Mouse (Mus musculus) forebrain, postnatal 0 days (tissue): ENCODE results near the gene Gfpt2. TPM values are rescaled to one million over a fixed set of nuclear protein-coding genes. Genes with fewer than 3 reads are reported as not detected.

ENCODE experiments used
- ATAC-seq: fragments of 200-750 bp; cut with Nextera tagmentation; 2 replicates; pipeline ENCODE4 v1.8.0; 2017; ENCODE audit warnings: mild to moderate bottlenecking, moderate library complexity
- DNase-seq: peaks from one replicate; pipeline ENCODE4 v3.0.0-alpha.2; 2015
- H3K27ac ChIP-seq: fragments of 300-500 bp; sonication (generic); 2 replicates; pipeline ENCODE4 v1.5.1; 2014; ENCODE audit warnings: low read depth, mild to moderate bottlenecking, antibody characterized with exemption, low read length, moderate library complexity, mixed read lengths
- H3K27me3 ChIP-seq: fragments of 300-500 bp; sonication (generic); 2 replicates; pipeline ENCODE4 v1.6.1; 2014; ENCODE audit warnings: mild to moderate bottlenecking, low read length, mixed read lengths; ENCODE audit not compliant: insufficient read depth
- H3K36me3 ChIP-seq: fragments of 300-500 bp; sonication (generic); 2 replicates; pipeline ENCODE4 v1.6.1; 2014; ENCODE audit warnings: mild to moderate bottlenecking, moderate library complexity; ENCODE audit not compliant: insufficient read depth
- H3K4me1 ChIP-seq: fragments of 300-500 bp; sonication (generic); 2 replicates; pipeline ENCODE4 v1.6.1; 2014; ENCODE audit warnings: antibody characterized with exemption; ENCODE audit not compliant: insufficient read depth
- H3K4me2 ChIP-seq: fragments of 300-500 bp; sonication (generic); 2 replicates; pipeline ENCODE4 v1.6.1; 2014; ENCODE audit warnings: low read depth, mild to moderate bottlenecking, moderate library complexity
- H3K4me3 ChIP-seq: fragments of 300-500 bp; sonication (generic); 2 replicates; pipeline ENCODE4 v1.5.1; 2014; ENCODE audit warnings: low read depth, low read length, mixed read lengths
- H3K9ac ChIP-seq: fragments of 300-500 bp; sonication (generic); 2 replicates; pipeline ENCODE4 v1.6.1; 2014; ENCODE audit warnings: mild to moderate bottlenecking
- H3K9me3 ChIP-seq: fragments of 300-500 bp; sonication (generic); 2 replicates; pipeline ENCODE4 v1.6.1; 2016; ENCODE audit warnings: low read length
- CTCF ChIP-seq: sonication (generic); IDR thresholded peaks from 2 replicates; pipeline ENCODE4 v1.5.1; 2016; ENCODE audit warnings: antibody characterized with exemption, control low read depth, low read depth
- WGBS: fragments of 180-500 bp; shearing (Covaris S2); extraction: QIAGEN DNeasy Blood & Tissue Kit; methylation state at CpG from one replicate; pipeline ENCODE4 v1.1.7; 2014; 5-methylcytosine and 5-hydroxymethylcytosine counted together
- polyA plus RNA-seq: library from polyadenylated mRNA; unstranded; fragments of >200 nt; fragmentation: Nextera tagmentation; extraction: Ambion mirVana; gene quantifications from 2 replicates; pipeline ENCODE4 v1.2.1, GENCODE M21; 2015
- total RNA-seq: library from RNA; depleted of rRNA; stranded (reverse); fragments of >200 nt; gene quantifications from 2 replicates; pipeline ENCODE4 v1.2.3, GENCODE M21; 2014

Gene Gfpt2
- total and polyA plus RNA-seq, 2 experiments from 2014 or later = 5.5 to 7.4 TPM

DNA sequence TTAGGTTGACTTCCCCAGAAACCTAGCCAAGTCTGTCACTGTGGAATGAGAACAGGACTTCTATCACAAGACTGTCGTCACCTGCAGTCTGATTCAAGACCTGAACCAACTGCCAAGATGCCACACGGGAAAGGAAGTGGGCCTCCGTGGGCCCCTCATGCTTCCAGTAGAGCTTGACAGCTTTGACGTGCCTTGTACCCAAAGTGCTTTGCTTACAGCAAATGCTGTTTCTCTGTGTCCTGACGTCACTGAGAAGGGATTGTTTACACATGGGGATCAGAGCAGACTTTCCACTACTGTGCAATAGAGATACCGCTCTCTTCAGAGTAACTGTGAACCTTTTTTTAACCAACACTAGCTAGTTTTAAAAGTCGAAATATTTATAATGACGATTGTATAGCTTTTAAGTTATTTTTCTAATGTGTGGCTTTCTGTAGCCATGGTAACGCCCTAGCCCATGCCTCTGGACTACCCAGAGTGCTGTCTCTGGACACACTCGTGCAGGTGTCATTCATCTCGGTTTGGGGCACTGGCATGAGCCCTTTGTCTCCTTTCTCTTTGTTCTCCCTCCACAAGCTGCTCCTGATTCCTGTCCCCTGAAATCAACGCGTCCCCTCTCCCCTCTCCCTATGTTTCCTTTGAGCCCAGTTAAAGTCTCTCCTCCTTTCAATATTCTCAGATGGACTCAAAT, 43.9 kb downstream of the Gfpt2 start:
- WGBS = 36% methylated on average over 13 of the region's 13 CpGs
- Histone ChIP-seq H3K4me3 (no peak overlapping the region), H3K27me3 (no peaks in the 10 kb centered on the region), H3K27ac (no peak overlapping the region), H3K9ac (no peak overlapping the region), H3K4me1 (no peaks in the 10 kb centered on the region), H3K9me3 (no peaks in the 10 kb centered on the region), H3K4me2 (no peak overlapping the region), H3K36me3 (peaks cover 27% of the 10 kb centered on the region)
- DNase-seq (no peak), ATAC-seq (peak; percentile 38; the same call in 1 of the 2 replicates)
- no peak for TF ChIP-seq CTCF

DNA sequence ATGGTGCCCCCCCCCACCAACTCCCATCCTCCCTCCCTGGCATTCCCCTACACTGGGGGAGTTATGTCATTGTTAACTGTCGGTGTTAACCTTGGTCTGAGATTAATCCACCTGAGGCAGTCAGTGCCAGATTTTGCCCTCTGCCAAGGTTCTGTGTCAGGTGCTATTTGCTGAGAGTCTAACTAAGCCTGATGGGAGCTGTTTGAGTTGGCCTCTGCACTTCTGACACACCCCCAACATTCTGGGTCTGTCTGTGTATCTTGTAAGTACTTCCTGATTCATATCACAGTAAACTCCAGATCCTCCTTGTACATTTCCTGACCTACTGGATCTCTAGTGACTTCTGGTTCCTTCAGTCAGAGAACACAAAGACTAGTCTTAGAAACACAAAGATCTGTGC, 46.7 kb downstream of the Gfpt2 start:
- no peaks in the 10 kb centered on the region for H3K9me3 ChIP-seq
- peaks cover 2% of the 10 kb centered on the region; the same call in 1 of the 2 replicates for H3K4me1 ChIP-seq
- no peak overlapping the region for H3K4me2 ChIP-seq
- ATAC-seq = no peak
- H3K4me3 ChIP-seq = no peak overlapping the region
- H3K27me3 ChIP-seq = no peaks in the 10 kb centered on the region
- H3K9ac ChIP-seq = no peak overlapping the region
- TF ChIP-seq CTCF = no peak
- DNase-seq = no peak
- WGBS = 52% methylated on average over 1 of the region's 1 CpGs
- peaks cover 9% of the 10 kb centered on the region; the same call in 1 of the 2 replicates for H3K36me3 ChIP-seq
- no peak overlapping the region for H3K27ac ChIP-seq

DNA sequence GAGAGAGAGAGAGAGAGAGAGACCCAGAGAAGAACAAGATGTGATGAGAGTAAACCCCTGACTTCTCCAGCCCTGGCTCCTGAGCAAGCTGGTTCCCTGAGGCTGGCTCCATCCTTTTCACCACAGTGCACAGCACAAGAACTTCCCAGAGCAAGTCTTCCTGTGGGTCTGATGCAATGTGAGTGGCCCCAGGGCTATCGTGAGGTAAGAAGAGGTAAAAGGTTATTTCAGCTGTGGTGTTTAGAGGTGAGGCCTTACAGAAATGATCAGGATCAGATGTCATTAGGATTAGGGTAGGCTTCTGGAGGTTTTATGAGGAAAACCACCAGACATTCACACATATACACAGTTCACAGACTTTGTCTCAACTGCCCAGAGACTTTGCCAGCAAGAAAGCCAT, 47.9 kb downstream of the Gfpt2 start:
- no peak overlapping the region for H3K9ac ChIP-seq
- no peak for ATAC-seq
- no peaks in the 10 kb centered on the region for H3K27me3 ChIP-seq
- DNase-seq = no peak
- H3K4me3 ChIP-seq = no peak overlapping the region
- H3K27ac ChIP-seq = no peak overlapping the region
- H3K4me2 ChIP-seq = no peak overlapping the region
- TF ChIP-seq CTCF = no peak
- 85% methylated on average over 1 of the region's 1 CpGs for WGBS
- no peaks in the 10 kb centered on the region for H3K9me3 ChIP-seq
- H3K36me3 ChIP-seq = peaks cover 9% of the 10 kb centered on the region; the same call in 1 of the 2 replicates
- H3K4me1 ChIP-seq = peaks cover 4% of the 10 kb centered on the region; the same call in 1 of the 2 replicates

DNA sequence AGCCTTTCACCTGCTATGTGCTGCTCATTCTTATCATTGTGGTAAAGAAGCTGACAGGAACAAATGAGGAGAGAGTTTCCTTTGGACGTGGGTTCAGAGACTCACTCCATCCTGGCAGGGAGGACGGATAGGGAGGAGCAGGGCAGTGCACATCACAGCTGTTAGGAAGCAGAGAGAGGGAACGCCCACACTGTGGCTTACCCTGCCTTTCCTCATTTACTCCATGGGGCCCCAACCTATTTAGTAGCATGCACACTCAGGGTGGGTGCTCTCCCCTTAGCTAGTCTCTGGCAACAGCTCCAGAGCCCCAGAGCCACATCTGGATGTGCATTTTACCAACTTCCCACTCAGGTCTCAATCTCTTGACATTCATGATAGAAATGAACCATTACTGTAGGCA, 48.7 kb downstream of the Gfpt2 start:
- TF ChIP-seq CTCF = no peak
- Histone ChIP-seq H3K27ac (no peak overlapping the region), H3K27me3 (no peaks in the 10 kb centered on the region), H3K9me3 (no peaks in the 10 kb centered on the region), H3K36me3 (peaks cover 1% of the 10 kb centered on the region; the same call in 1 of the 2 replicates), H3K4me3 (no peak overlapping the region), H3K4me2 (no peak overlapping the region), H3K9ac (no peak overlapping the region), H3K4me1 (peaks cover 4% of the 10 kb centered on the region; the same call in 1 of the 2 replicates)
- ATAC-seq (no peak), DNase-seq (no peak)
- 57% methylated on average over 3 of the region's 3 CpGs for WGBS

DNA sequence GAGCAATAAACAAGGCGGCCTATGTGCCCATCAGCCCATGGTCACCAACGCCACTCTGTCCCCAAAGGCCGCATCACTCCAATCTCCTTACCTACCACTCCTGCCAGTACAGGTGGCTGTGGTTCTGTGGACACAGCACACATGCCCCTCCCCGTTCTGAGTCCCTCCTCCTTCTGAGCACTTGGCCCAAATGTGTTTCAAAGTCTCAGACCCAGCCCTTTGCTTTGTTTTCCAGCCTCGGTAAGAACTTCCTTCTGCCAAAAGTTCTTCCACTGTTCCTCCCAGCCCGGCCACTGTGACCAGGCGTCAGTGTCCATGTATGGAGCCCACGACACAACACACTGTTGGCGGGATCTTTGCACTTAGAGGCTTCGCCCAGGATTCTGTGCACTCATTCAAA, 50.3 kb downstream of the Gfpt2 start:
- ATAC-seq = no peak
- no peak for DNase-seq
- Histone ChIP-seq H3K4me1 (peaks cover 13% of the 10 kb centered on the region), H3K4me3 (no peak overlapping the region), H3K9me3 (no peaks in the 10 kb centered on the region), H3K36me3 (no peaks in the 10 kb centered on the region), H3K27me3 (no peaks in the 10 kb centered on the region), H3K27ac (no peak overlapping the region), H3K4me2 (no peak overlapping the region), H3K9ac (no peak overlapping the region)
- WGBS = 87% methylated on average over 10 of the region's 10 CpGs
- TF ChIP-seq CTCF = no peak

DNA sequence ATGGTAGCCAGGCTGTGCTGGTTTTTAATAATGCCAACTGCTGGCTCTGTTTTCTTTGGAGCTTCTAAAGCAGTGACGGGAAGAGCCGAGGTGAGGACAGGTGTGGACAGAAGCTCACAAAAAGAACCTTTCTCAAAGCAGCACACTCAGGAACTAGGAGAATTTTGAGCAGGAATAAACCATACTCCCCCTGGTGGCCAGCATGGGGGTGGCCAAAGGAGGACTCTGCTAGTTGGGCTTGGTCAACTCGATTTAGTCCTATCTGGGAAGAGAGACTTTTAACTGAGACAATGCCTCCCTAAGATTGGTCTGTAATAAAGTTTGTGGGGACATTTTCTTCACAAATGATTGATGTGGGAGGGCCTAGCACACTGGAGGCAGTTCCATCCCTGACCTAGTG, 51.0 kb downstream of the Gfpt2 start:
- peak; percentile 77 for TF ChIP-seq CTCF
- no peak for ATAC-seq
- no peak overlapping the region for H3K9ac ChIP-seq

DNA sequence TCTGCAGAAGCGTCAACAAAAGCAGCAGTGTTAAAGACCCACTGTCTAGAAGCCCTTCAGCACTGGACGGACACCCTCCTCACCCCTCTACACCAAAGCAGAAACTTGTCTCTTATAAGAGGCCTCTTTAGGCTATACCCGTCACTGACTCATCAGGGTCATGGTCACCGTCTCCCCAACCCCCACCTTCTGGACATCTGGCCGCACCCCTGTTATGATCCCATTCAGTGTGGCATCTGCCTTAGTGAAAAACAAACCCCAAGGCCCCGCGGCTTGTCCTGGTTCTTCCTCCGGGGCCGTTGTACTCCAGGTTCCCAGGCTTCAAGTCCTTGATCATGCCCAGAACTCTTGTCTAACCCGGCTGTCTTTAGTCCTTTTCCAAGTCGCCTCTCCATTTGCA, 52.0 kb downstream of the Gfpt2 start:
- WGBS = 39% methylated on average over 11 of the region's 11 CpGs
- H3K4me3 ChIP-seq = peak overlapping the region; percentile 85
- peak overlapping the region; percentile 86 for H3K4me2 ChIP-seq
- no peaks in the 10 kb centered on the region for H3K36me3 ChIP-seq
- ATAC-seq (no peak), DNase-seq (no peak)
- no peaks in the 10 kb centered on the region for H3K27me3 ChIP-seq
- H3K9me3 ChIP-seq = no peaks in the 10 kb centered on the region
- peak overlapping the region; percentile 47 for H3K27ac ChIP-seq
- no peak for TF ChIP-seq CTCF
- H3K4me1 ChIP-seq = peaks cover 13% of the 10 kb centered on the region
- H3K9ac ChIP-seq = peak overlapping the region; percentile 92

More for the DNA sequence above, 51.0 kb downstream of the Gfpt2 start:
- no peaks in the 10 kb centered on the region for H3K27me3 ChIP-seq
- WGBS = 42% methylated on average over 3 of the region's 3 CpGs
- no peak overlapping the region for H3K4me3 ChIP-seq
- H3K4me1 ChIP-seq = peaks cover 13% of the 10 kb centered on the region
- H3K9me3 ChIP-seq = no peaks in the 10 kb centered on the region
- no peak overlapping the region for H3K27ac ChIP-seq
- DNase-seq = peak; percentile 65
- no peaks in the 10 kb centered on the region for H3K36me3 ChIP-seq
- no peak overlapping the region; the same call in 1 of the 2 replicates for H3K4me2 ChIP-seq
